8 mouse cellular contexts compared by ENCODE assay signal in the genomic region with DNA sequence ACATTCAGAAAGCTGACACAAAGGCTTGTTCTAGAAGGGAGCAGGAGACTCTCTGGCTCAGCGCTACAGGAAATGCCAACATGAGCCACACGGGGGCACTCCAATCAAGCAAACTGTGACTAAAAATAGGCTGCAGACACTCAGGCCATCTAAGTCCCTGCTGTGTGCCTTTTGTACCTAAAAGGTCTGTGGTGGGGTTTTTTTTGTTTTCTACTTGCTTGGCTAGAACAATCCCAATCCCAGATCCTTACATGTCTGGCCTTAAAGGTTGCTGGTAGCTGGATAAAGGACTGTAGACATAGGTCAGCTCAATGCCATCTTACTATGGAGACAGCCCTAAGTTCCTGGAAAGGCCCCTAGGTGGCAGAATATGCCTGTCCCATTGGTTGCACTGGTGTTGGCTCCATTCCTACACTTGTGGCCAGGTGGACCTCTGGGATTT. TPM values are rescaled to one million over a fixed set of nuclear protein-coding genes. Genes with fewer than 3 reads are reported as not detected.
DNase-seq lines count a peak whose midpoint lies in the region; ATAC-seq and TF ChIP-seq lines count a peak whose summit lies in the region.

No protein-coding gene starts in this region.

- no peak overlapping the region for H3K4me2 ChIP-seq in limb, embryonic 12.5 days

- H3K27ac ChIP-seq in gastrocnemius, adult 2 months = no peak overlapping the region
- no peak overlapping the region for H3K27ac ChIP-seq in kidney, adult 2 months (ENCODE audit: insufficient read depth, low read depth, low read length)
- no peak overlapping the region for H3K27ac ChIP-seq in limb, embryonic 12.5 days

- no peaks in the 10 kb centered on the region for H3K36me3 ChIP-seq in kidney, adult 2 months (ENCODE audit: control insufficient read depth, insufficient read depth, low read length)
- no peaks in the 10 kb centered on the region for H3K36me3 ChIP-seq in limb, embryonic 12.5 days

- no peaks in the 10 kb centered on the region for H3K9me3 ChIP-seq in limb, embryonic 12.5 days

- no peak overlapping the region for H3K9ac ChIP-seq in limb, embryonic 12.5 days (replicated peaks)

- H3K4me1 ChIP-seq in kidney, adult 2 months (ENCODE audit: control insufficient read depth, insufficient read depth, low read length) = no peaks in the 10 kb centered on the region
- H3K4me1 ChIP-seq in limb, embryonic 12.5 days (replicated peaks) = no peaks in the 10 kb centered on the region

- 0% methylated on average over 2 of the region's 2 CpGs for WGBS in kidney, adult 2 months
- WGBS in limb, embryonic 12.5 days = 4% methylated on average over 2 of the region's 2 CpGs

- peak; percentile 68 for TF ChIP-seq CTCF in gastrocnemius, adult 2 months (IDR thresholded peaks at IDR 0.05)
- TF ChIP-seq CTCF in kidney, adult 2 months (conservative IDR thresholded peaks at IDR 0.05; ENCODE audit: insufficient read depth, insufficient read length, low read depth, low read length) = peak; percentile 76

- DNase-seq in A20 (ENCODE audit: low read depth, low spot score) (peak; percentile 73), R1 (ENCODE audit: low read depth, low spot score) (peak; percentile 80)
- DNase-seq in cerebellum, postnatal 14 days = peak; percentile 93 to 95
- peak; percentile 55 for DNase-seq in gastrocnemius, adult 2 months
- peak; percentile 49 for DNase-seq in kidney, adult 2 months
- DNase-seq in neural tube, embryonic 10.5 days (ENCODE audit: extremely low spot score, low spot score) = peak; percentile 88
- DNase-seq in testis, postnatal 14 days (ENCODE audit: low spot score) = peak; percentile 33

- intact Hi-C loops in gastrocnemius, adult 2 months (cut with DNase I) = no loop called here

- 0 out of 2 replicates have a peak, but pooled peaks have one; percentile 15 for ATAC-seq in limb, embryonic 12.5 days (ENCODE audit: insufficient number of reproducible peaks, insufficient read depth, low FRiP score, low TSS enrichment, low read depth)

- no peak overlapping the region for H3K4me3 ChIP-seq in gastrocnemius, adult 2 months
- H3K4me3 ChIP-seq in kidney, adult 2 months (ENCODE audit: insufficient read depth, low read depth, low read length) = no peak overlapping the region
- H3K4me3 ChIP-seq in limb, embryonic 12.5 days (replicated peaks) = no peak overlapping the region

- no peak for TF ChIP-seq POLR2A in kidney, adult 2 months (IDR thresholded peaks at IDR 0.05; ENCODE audit: low read depth, low read length)

- no peaks in the 10 kb centered on the region for H3K27me3 ChIP-seq in kidney, adult 2 months (replicated peaks; ENCODE audit: control insufficient read depth, insufficient read depth, low read length)
- peaks cover 24% of the 10 kb centered on the region for H3K27me3 ChIP-seq in limb, embryonic 12.5 days

RNA-seq across cellular contexts. Expression of gene Dpysl4, which starts 17.6 kb away (rescaled TPM):
- total RNA-seq in gastrocnemius, adult 2 months (2021) = under 1 TPM; 0.23 to 0.75 TPM
- 0.23 and 0.25 TPM in 2 replicates for polyA plus RNA-seq in kidney, adult 2 months (2012; rRNA removed)
- 34.4 and 34.9 TPM in 2 replicates for polyA plus RNA-seq in limb, embryonic 12.5 days (2016; fragmentation: Nextera tagmentation; extraction: Ambion mirVana)

Comparison
In these comparisons a context has a peak if more than half of its experiments do, and no peak if none do; other contexts are left out.
1. DNase-seq: peak in every context shown above with its lines; median percentile 94 in cerebellum, postnatal 14 days; 88 in neural tube, embryonic 10.5 days; 80 in R1; 73 in A20; 55 in gastrocnemius, adult 2 months; 49 in kidney, adult 2 months; 33 in testis, postnatal 14 days.
2. RNA of gene Dpysl4, which starts 17.6 kb away (polyA plus RNA-seq): 34.4 to 34.9 TPM in limb, embryonic 12.5 days; 0.23 to 0.25 TPM in kidney, adult 2 months; every median in the first group is over 10 times any median in the second.